Mouse (Mus musculus): Measurements from ENCODE around the gene Fkbp6.
"Not testable (repeated sequence)": the region's sequence is repeated elsewhere in the genome, so short reads cannot be mapped to it uniquely, and the experiment has no call there.

The Fkbp6 gene

DNA sequence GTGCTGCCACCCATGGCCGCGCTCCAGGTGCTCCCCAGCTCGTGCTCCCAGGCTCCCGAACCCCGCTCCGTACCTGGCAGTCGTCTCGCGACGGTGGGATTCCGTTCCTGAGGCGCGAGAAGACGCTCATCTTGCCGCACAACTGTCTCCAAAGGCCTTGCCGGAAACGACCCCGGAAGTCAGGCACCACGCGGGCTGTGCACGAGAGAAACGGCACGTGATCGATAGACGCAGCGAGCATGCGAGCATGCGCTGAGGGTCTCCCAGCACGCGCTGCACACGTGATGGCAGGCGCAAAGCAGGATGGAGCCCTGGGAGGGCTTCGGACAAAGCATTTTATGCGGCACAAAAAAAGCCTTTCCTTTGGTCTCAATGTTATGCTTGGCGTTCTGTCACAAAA is at the start of gene Fkbp6:
Gene Fkbp6, minus strand, starts transcription at position 183 of the 400 bp plus-strand sequence.
- DNase-seq (ENCODE audit: low spot score in 2 of 2): no peak

DNA sequence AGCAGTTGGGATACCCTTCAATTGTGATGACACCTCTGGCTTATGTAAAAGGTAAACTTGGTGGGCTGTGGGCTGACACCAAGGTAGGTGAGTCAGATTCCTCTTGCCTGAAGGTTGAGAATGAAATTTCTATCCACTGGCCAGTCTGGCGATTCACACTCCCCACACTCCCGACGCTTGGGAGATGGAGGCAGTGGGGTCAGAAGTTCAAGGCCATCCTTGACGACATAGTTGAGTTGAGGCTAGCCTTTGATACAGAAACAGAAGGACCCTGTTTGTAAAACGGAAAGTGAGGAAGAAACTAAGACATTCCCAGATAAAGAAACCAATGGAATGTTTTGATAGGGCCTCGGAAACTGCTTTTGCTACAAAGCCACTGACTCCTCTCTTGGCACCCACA is 49.5 kb upstream of the Fkbp6 start:
- no peak for DNase-seq (ENCODE audit: low spot score in 2 of 2)

GRCm38 (mm10) chr5:135395826-135396225 is 46.0 kb upstream of the Fkbp6 start:
- DNase-seq (ENCODE audit: low spot score in 2 of 2): peak; percentile 32 to 70

DNA sequence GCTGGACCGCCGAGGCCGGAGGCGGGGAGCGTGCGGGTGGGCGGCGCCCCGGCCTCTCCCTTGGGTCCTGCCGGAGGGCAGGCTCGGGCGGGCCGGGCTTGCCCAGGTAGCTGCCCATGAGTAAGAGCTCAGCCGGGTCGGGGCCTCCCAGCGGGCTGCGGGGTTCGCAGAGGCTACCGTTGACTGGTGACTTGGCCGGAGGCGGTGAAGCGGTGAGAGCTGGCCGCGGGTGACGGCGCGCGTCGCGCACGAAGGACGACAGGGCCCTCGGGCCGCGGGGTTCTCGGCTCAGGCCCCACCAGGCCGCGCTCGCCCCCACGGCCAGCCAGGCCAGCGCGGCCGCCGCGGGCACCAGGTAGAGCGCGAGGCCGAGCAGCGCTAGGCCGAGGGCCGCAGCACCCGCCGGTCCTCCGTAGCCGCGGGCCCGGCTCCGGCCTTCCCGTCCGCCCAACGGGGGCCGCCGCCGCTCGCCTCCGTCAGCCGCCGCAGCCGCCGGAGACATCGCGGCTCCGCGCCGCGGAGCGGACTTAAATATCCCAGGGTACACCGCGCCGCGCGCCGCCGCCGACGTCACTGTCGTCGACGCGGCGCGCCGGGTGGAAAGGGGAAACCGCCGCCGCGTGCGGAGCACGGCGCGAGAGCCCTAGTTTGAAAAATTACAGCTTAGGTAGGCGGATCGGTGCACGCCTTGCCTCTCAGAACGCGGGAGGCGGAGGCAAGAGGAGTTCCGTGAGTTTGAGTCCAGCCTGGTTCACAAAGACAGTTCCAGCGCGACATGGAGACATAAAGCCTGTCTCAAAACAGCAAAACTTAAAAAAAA is 44.4 kb upstream of the Fkbp6 start, which contains the start of gene Pom121:
Gene Pom121, minus strand, starts transcription at position 543 of the 820 bp plus-strand sequence.
- DNase-seq (ENCODE audit: low spot score in 2 of 2): peak; percentile 78 to 91

GRCm38 (mm10) chr5:135383771-135384170 is 33.9 kb upstream of the Fkbp6 start:
- no peak for DNase-seq (ENCODE audit: low spot score in 2 of 2)

GRCm38 (mm10) chr5:135382746-135383145 is 32.9 kb upstream of the Fkbp6 start:
- DNase-seq (ENCODE audit: low spot score in 2 of 2): no peak

DNA sequence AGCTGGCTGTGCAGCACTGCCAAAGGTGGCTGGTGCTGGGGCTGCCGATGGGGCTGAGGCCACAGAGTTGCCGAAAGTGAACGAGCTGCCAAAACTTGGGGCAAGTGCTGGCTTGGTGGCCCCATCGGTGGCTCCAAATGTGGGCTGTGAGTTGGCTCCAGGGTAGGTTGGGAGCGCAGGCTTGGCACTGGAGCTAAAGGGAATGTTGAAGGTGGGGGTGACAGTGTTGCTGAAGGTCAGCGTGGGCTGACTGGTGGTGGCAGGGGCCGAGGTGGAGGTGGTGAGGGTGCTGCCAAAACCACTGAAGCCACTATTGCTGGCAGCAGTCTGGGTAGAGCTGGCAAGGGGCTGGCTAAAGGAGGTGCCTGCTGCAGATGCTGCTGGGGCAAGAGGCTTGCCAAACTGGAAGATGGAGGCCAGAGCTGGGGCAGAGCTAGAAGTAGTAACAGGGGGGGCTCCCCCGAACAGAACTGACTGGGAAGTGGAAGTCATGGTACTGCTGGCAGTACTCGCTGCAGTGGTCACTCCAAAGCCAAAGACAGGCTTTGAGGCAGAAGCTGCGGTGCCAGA is 31.6 kb upstream of the Fkbp6 start:
- DNase-seq (ENCODE audit: low spot score in 2 of 2): no peak

- no peak for DNase-seq (ENCODE audit: low spot score in 2 of 2)
Observed at GRCm38 (mm10) chr5:135380681-135381080, 30.8 kb upstream of the Fkbp6 start.

DNA sequence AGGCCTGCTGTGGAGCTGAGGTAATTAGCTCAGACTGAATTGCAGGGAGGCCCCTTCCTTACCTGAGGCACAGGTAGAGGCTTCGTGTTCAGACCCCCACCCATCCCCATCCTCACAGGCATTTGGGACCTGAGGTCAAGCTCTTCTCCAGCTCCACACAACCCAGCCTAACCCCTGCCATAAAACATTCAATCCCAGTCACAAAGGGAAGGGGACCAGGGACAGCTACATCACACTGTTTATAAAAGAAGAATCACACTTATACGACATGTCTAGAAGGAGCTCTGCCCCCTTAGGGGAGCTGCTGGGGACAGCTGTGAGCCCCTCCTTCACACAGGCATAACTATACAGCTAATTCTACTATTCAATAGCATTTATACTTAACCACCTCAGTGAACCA is 26.5 kb upstream of the Fkbp6 start:
- no peak for DNase-seq (ENCODE audit: low spot score in 2 of 2)

DNA sequence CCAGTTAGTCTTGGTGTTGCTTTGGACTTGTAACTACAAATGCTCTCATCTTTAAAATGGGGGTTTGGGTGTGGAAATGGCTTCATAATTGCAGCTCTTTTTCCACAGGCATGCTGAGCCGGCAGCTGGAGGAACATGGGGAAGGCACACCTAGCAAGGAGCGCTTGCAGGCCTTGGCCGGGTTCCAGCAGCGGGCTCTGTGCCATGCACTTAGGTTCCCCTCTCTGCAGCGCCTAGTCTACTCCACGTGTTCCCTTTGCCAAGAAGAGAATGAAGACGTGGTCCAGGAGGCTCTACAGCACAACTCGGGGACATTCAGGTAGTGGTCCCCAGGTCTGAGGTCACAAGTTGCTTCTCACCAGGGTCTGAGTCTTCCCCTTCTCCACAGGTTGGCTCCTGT is 25.3 kb upstream of the Fkbp6 start:
- DNase-seq (ENCODE audit: low spot score in 2 of 2): no peak

DNA sequence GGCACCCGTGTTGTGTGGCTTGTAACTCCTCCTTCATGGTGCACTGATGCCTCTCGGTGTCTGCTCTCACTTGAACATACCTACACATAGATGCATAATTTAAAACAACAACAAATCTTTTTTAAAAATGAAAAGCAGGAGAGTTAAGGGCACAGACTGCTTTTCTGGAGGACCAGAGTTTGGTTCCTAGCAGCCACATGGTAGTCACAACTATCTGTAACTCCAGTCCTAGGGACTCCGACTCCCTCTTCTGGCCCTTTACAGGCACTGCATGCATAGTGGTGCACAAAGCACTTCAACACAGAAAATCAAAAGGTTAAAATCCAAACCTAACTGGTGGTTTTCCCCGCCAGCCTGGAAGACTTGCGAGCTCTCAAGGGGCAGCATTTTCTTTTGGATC is 23.8 kb upstream of the Fkbp6 start:
- no peak for DNase-seq (ENCODE audit: low spot score in 2 of 2)

DNA sequence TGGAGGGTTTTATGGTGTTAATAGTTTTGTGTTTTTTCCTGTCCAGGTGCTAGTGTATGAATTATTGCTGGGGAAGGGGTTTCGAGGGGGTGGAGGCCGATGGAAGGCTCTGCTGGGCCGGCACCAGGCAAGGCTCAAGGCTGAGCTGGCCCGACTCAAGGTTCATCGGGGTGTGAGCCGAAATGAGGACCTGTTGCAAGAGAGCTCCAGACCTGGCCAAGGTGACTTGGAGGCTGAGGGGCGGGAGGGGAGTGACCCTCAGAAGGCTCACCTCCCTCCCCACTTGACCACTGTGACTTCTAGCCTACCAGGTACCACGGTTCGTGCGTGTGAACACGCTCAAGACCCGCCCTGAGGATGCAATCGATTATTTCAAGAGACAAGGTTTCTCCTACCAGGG is 21.4 kb upstream of the Fkbp6 start:
- no peak for DNase-seq (ENCODE audit: low spot score in 2 of 2)

DNA sequence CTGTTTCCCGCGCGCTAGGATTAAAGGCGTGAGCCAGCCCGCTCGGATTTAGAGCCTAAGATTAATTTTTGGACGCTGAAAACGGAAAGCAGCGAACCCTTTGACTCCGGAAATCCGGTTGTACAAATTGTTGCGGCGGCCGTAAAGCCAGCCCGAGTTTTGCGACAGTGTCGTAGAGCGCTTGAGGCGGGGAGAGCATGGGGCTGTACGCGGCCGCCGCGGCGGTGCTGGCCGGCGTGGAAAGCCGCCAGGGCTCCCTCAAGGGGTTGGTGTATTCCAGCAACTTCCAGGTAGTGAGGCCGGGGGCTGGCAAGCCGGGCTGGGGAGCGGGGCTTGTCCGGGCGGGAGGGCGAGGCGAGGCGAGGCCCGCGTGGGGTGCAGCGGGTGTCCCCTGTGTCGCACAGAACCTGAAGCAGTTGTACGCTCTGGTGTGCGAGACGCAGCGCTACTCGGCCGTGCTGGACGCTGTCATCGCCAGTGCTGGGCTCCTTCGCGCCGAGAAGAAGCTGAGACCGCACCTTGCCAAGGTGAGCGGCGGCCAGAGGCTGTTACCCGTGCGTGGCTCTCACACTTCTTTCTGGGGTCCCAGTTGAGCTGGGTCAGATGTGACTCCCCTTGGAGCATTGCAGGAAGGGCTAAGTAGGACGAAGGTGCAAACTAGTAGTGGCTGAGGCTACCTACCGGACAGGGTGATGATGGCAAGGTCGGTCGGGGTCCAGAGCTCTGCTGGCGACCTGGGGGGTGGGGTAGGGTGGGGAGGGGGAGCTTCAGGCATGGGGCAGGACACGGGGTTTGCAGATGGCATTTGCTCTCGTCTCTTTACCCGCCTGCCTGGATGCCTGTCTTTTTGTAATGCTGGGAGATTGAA is 20.2 kb upstream of the Fkbp6 start, which contains the start of gene Nsun5:
Gene Nsun5, plus strand, starts transcription at position 167 of the 868 bp plus-strand sequence.
- DNase-seq (ENCODE audit: low spot score in 2 of 2): peak; percentile 95 to 98

DNA sequence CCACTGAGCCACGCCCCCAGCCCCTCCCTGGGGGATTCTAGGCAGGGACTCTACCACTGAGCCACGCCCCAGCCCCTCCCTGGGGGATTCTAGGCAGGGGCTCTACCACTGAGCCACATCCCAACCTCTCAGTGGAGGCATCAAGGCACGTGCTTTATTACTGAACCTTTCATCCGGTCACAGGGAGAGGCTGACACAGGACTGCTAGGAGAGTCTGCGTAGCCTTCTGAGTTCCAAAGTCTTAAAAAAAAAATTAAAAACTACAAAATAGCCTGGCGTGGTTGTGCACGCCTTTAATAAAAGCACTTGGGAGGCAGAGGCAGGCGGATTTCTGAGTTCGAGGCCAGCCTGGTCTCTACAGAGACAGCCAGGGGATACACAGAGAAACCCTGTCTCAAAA is 19.4 kb upstream of the Fkbp6 start:
- DNase-seq (ENCODE audit: low spot score in 2 of 2): not testable (repeated sequence)

- no peak for DNase-seq (ENCODE audit: low spot score in 2 of 2)
Observed at GRCm38 (mm10) chr5:135368312-135368711, 18.5 kb upstream of the Fkbp6 start.

DNA sequence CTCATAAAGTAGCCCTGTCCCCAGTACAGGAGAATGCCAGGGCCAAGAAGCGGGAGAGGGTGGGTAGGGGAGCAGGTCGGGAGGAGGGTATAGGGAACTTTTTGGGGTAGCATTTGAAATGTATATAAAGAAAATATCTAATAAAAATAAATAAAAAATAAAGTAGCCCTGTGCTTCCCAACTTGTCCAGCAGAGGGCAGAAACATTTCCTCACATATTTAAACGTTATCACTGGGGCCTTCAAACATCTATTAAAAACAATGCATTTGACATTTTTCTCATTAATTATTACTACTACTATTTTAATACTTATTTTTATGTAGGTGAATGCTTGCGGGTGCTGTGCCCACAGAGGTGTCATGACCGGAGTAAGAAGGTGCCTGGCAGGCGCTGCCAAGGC is 18.0 kb upstream of the Fkbp6 start:
- DNase-seq (ENCODE audit: low spot score in 2 of 2): no peak

DNA sequence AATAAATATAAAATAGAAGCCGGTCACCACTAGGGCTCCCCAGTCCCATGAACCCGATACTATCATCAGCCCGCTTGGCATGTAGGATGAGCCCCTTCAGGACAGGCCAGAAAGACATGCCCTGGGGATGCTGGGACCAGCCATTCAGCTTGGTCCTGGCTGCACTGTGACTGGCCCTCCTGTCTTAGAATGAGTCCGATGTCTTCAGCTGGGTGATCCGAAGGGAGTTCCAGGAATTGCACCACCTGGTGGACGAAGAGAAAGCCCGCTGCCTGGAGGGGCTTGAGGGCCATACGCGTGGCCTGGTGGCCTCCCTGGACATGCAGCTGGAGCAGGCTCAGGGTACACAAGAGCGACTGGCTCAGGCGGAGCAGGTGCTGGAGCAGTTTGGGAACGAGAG is 13.7 kb upstream of the Fkbp6 start:
- DNase-seq (ENCODE audit: low spot score in 2 of 2): no peak

DNA sequence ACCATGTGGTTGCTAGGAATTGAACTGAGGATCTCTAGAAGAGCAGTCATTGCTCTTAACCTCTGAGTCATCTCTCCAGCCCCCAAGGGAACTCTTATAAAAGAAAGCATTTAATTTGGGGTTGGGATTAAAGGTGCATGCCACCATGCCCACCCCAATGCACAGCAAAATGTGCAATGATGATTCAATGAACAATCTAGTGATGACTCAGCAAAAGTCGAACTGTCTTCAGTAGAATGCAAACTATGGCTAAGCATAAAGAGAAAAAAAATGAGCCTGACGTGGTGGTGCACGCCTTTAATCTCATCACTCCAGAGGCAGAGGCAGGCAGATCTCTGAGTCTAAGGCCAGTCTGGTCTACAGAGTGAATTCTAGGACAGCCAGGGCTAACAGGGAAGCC is 12.7 kb upstream of the Fkbp6 start:
- DNase-seq (ENCODE audit: low spot score in 2 of 2): no peak

- no peak for DNase-seq (ENCODE audit: low spot score in 2 of 2)
Observed at GRCm38 (mm10) chr5:135359772-135360171, 9.9 kb upstream of the Fkbp6 start.

- peak; percentile 32 to 48 for DNase-seq (ENCODE audit: low spot score in 2 of 2)
Observed at GRCm38 (mm10) chr5:135357556-135357955, 7.7 kb upstream of the Fkbp6 start.

DNA sequence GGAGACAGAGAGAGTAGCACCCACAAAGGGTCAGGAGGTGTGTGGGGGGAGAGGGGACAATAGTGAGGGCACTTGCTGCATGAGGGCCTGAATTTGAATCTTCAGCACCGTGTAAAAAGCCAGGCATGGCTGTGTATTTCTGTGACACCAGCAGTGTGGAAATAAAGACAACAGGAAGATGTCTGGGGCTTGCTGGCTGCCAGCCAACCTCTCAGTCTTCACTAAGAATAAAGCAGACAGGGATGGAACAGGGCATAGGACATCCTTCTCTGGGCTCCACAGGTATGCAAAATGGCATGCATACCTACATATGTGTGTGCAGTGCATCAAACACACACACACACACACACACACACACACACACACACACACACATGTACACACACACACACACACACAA is 6.2 kb upstream of the Fkbp6 start:
- no peak for DNase-seq (ENCODE audit: low spot score in 2 of 2)

GRCm38 (mm10) chr5:135353564-135353963 is 3.7 kb upstream of the Fkbp6 start:
- peak in 1 of 2 experiments; percentile 46 for DNase-seq (ENCODE audit: low spot score in 2 of 2)

Measured in spleen, postnatal 10 days (tissue).